8 mouse cellular contexts compared by ENCODE assay signal in genomic region chr4:43875919-43876411, GRCm38 (mm10). TPM values are rescaled to one million over a fixed set of nuclear protein-coding genes. Genes with fewer than 3 reads are reported as not detected.
DNase-seq lines count a peak whose midpoint lies in the region; ATAC-seq and TF ChIP-seq lines count a peak whose summit lies in the region.

No protein-coding gene starts in this region.

- peak overlapping the region; percentile 61 for H3K27ac ChIP-seq in heart, embryonic 13.5 days (replicated peaks)

- peak overlapping the region; percentile 88 for H3K9ac ChIP-seq in heart, embryonic 13.5 days

- H3K36me3 ChIP-seq in E14TG2a.4 (ENCODE audit: insufficient read depth, low read length), result no peaks in the 10 kb centered on the region
- H3K36me3 ChIP-seq in heart, embryonic 13.5 days, result no peaks in the 10 kb centered on the region

- peak; percentile 11 to 25 for DNase-seq in adrenal gland, adult 18-20 months (ENCODE audit: low spot score in 2 of 2)
- no peak for DNase-seq in adrenal gland, postnatal 4 days (ENCODE audit: low spot score in 2 of 2)
- DNase-seq in cerebellum, postnatal 25 days, result peak; percentile 47 to 49
- DNase-seq in kidney, postnatal 10 days, result peak; percentile 55
- DNase-seq in urinary bladder, postnatal 25 days (ENCODE audit: low spot score), result no peak

- H3K9me3 ChIP-seq in E14TG2a.4 (ENCODE audit: low read length), result no peaks in the 10 kb centered on the region
- no peaks in the 10 kb centered on the region for H3K9me3 ChIP-seq in heart, embryonic 13.5 days

- H3K4me3 ChIP-seq in E14TG2a.4 (replicated peaks; ENCODE audit: low read length), result peak overlapping the region; percentile 94
- H3K4me3 ChIP-seq in heart, embryonic 13.5 days, result peak overlapping the region; percentile 92

- peak overlapping the region; percentile 95 for H3K4me2 ChIP-seq in heart, embryonic 13.5 days

- no peak for TF ChIP-seq CTCF in E14TG2a.4 (conservative IDR thresholded peaks at IDR 0.05; ENCODE audit: low read length)

- under 1% methylated on average over 20 of the region's 20 CpGs for WGBS in heart, embryonic 13.5 days

- ATAC-seq in heart, embryonic 13.5 days (ENCODE audit: extremely low read depth, insufficient number of reproducible peaks, low FRiP score, low TSS enrichment), result peak; percentile 20; the same call in 1 of the 2 replicates
- ATAC-seq in megakaryocyte-erythroid progenitor cell, adult 5-6 weeks (replicated peaks; ENCODE audit: low FRiP score, low TSS enrichment, poor library complexity, severe bottlenecking), result 0 out of 2 replicates have a peak, but pooled peaks have one; percentile 23

- H3K27me3 ChIP-seq in E14TG2a.4 (ENCODE audit: insufficient read depth, low read length), result peaks cover 37% of the 10 kb centered on the region
- no peaks in the 10 kb centered on the region for H3K27me3 ChIP-seq in heart, embryonic 13.5 days (replicated peaks)

- peaks cover 11% of the 10 kb centered on the region for H3K4me1 ChIP-seq in E14TG2a.4 (replicated peaks; ENCODE audit: low read depth, low read length)
- H3K4me1 ChIP-seq in heart, embryonic 13.5 days, result peaks cover 45% of the 10 kb centered on the region

RNA-seq across cellular contexts. Expression of gene Reck, which starts 0.6 kb away (rescaled TPM):
- total RNA-seq in adrenal gland, adult 18-20 months (2021), result 10 to 100 TPM; 17.4 to 22.0 TPM
- 10 to 100 TPM; 25.6 to 26.6 TPM for total RNA-seq in adrenal gland, postnatal 4 days (2021)
- polyA plus RNA-seq in heart, embryonic 13.5 days (2015; fragmentation: Nextera tagmentation; extraction: Ambion mirVana), result 9.7 and 13.4 TPM in 2 replicates
- 0.20 TPM in 1 of 2 replicates, not detected in the other for total RNA-seq in megakaryocyte-erythroid progenitor cell, adult 5-6 weeks (2014; fragmentation: Nextera tagmentation)
- 0.61 TPM in 1 of 2 replicates, not detected in the other for total RNA-seq in megakaryocyte-erythroid progenitor cell, adult 5-6 weeks (2017)

RNA-seq across cellular contexts. Expression of gene Olfr155, which starts 24.6 kb away (rescaled TPM):
- total RNA-seq in adrenal gland, adult 18-20 months (2021), result not detected
- not detected for total RNA-seq in adrenal gland, postnatal 4 days (2021)
- not detected in 2 replicates for polyA plus RNA-seq in heart, embryonic 13.5 days (2015; fragmentation: Nextera tagmentation; extraction: Ambion mirVana)
- not detected in 2 replicates for total RNA-seq in megakaryocyte-erythroid progenitor cell, adult 5-6 weeks (2014; fragmentation: Nextera tagmentation)
- total RNA-seq in megakaryocyte-erythroid progenitor cell, adult 5-6 weeks (2017), result not detected in 2 replicates

RNA-seq across cellular contexts. Expression of gene Olfr157, which starts 36.0 kb away (rescaled TPM):
- not detected for total RNA-seq in adrenal gland, adult 18-20 months (2021)
- not detected for total RNA-seq in adrenal gland, postnatal 4 days (2021)
- not detected in 2 replicates for polyA plus RNA-seq in heart, embryonic 13.5 days (2015; fragmentation: Nextera tagmentation; extraction: Ambion mirVana)
- total RNA-seq in megakaryocyte-erythroid progenitor cell, adult 5-6 weeks (2014; fragmentation: Nextera tagmentation), result not detected in 2 replicates
- not detected in 2 replicates for total RNA-seq in megakaryocyte-erythroid progenitor cell, adult 5-6 weeks (2017)

RNA-seq across cellular contexts. Expression of gene Olfr156, which starts 52.3 kb away (rescaled TPM):
- total RNA-seq in adrenal gland, adult 18-20 months (2021), result not detected
- total RNA-seq in adrenal gland, postnatal 4 days (2021), result not detected
- not detected in 2 replicates for polyA plus RNA-seq in heart, embryonic 13.5 days (2015; fragmentation: Nextera tagmentation; extraction: Ambion mirVana)
- not detected in 2 replicates for total RNA-seq in megakaryocyte-erythroid progenitor cell, adult 5-6 weeks (2014; fragmentation: Nextera tagmentation)
- not detected in 2 replicates for total RNA-seq in megakaryocyte-erythroid progenitor cell, adult 5-6 weeks (2017)

Comparison
In these comparisons a context has a peak if more than half of its experiments do, and no peak if none do; other contexts are left out.
1. DNase-seq: peak in adrenal gland, adult 18-20 months (2 of 2), cerebellum, postnatal 25 days (2 of 2) and kidney, postnatal 10 days (single experiment); none in adrenal gland, postnatal 4 days (0 of 2) and urinary bladder, postnatal 25 days (single experiment).
2. RNA of gene Reck, which starts 0.6 kb away (total RNA-seq): 25.6 to 26.6 TPM in adrenal gland, postnatal 4 days and 17.4 to 22.0 TPM in adrenal gland, adult 18-20 months; 0.20 to 0.61 TPM in megakaryocyte-erythroid progenitor cell, adult 5-6 weeks; every median in the first group is over 10 times any median in the second.